Mouse (Mus musculus) stomach, postnatal 0 days (tissue): ENCODE results near the gene Hoxc6.

Experiments used
- CTCF ChIP-seq: IDR thresholded peaks from 2 replicates; pipeline ENCODE4 v1.5.1; 2016; ENCODE audit warnings: antibody characterized with exemption, low read depth, mild to moderate bottlenecking, moderate library complexity
- EP300 ChIP-seq: optimal IDR thresholded peaks from 2 replicates; pipeline ENCODE3; 2016; ENCODE audit warnings: antibody characterized with exemption

DNA sequence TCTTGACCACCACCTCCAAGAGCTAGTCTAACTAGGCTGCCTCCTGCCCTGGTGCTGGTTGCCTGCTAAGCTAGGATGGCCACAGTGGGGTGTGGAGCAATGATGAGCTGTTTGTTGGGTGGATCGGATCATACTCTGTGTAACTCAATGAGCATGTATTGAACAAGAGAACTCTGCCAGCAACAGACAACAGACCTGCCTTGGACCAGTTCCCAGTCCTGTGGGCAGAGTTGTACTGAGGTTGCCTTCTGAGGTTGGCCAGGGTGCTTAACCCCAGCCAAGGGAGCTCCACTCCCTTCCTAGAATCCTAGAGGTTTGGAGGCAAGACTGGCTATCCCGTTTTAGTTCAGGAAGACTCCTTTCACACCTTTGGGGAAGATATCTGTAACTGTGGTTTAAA lies 58.3 kb downstream of the Hoxc6 start:
- TF ChIP-seq CTCF (no peak), EP300 (no peak)
